Mouse (Mus musculus) skeletal muscle tissue, postnatal 0 days (tissue): Measurements from ENCODE around the gene Gkn3. TPM values are rescaled to one million over a fixed set of nuclear protein-coding genes. Genes with fewer than 3 reads are reported as not detected.

Source experiments
- polyA plus RNA-seq: library from polyadenylated mRNA; unstranded; fragments of >200 nt; fragmentation: Nextera tagmentation; extraction: Ambion mirVana; gene quantifications from 2 replicates; pipeline ENCODE4 v1.2.1, GENCODE M21; 2015

Gene Gkn3
- 0.73 and 0.81 TPM in 2 replicates for polyA plus RNA-seq

GRCm38 (mm10) chr6:87388877-87389276, at the start of gene Gkn3:
TSS of gene Gkn3 (minus strand) at chr6:87388935.

GRCm38 (mm10) chr6:87428487-87429044, 39.8 kb upstream of the Gkn3 start, which contains the start of gene Bmp10:
TSS of gene Bmp10 (plus strand) at chr6:87428994.

GRCm38 (mm10) chr6:87373057-87373456, 15.7 kb downstream of the Gkn3 start, which contains the start of gene Gkn2:
TSS of gene Gkn2 (plus strand) at chr6:87373357.

GRCm38 (mm10) chr6:87350829-87351228, 37.9 kb downstream of the Gkn3 start, which contains the start of gene Gkn1:
TSS of gene Gkn1 (minus strand) at chr6:87350942.

GRCm38 (mm10) chr6:87335091-87335934, 53.4 kb downstream of the Gkn3 start, which contains the start of gene Antxr1:
TSS of gene Antxr1 (minus strand) at chr6:87335821.

Other genes starting within 250 kb of the Gkn3 start
- 8.1 and 8.4 TPM in 2 replicates for gene Antxr1, start 53.1 kb downstream of the Gkn3 start, polyA plus RNA-seq
- 0.15 TPM in 1 of 2 replicates, not detected in the other for gene Gkn1, start 38.0 kb downstream of the Gkn3 start, polyA plus RNA-seq
- not detected in 2 replicates for gene Gkn2, start 15.6 kb downstream of the Gkn3 start, polyA plus RNA-seq
- not detected in 2 replicates for gene Bmp10, start 40.1 kb upstream of the Gkn3 start, polyA plus RNA-seq
- gene Arhgap25, start 144.3 kb upstream of the Gkn3 start, polyA plus RNA-seq = 3.0 and 4.1 TPM in 2 replicates
- 3.3 and 3.6 TPM in 2 replicates for gene Prokr1, start 201.8 kb upstream of the Gkn3 start, polyA plus RNA-seq